Mouse (Mus musculus) cerebellum, adult 2 months (tissue): ENCODE measurements at regions not wholly inside any gene's neighbourhood (a gene's known extent, or its start where the extent isn't known, plus 50 kb on each side); places are given as distances from the start of the nearest gene placed in this dataset.

Experiments
- DNase-seq, 2 experiments: peaks; one replicate each; pipeline ENCODE4 v3.0.0; 2021
- H3K27ac ChIP-seq: fragments of 200-500 bp; 2 replicates; pipeline ENCODE4 v1.5.1; 2012; ENCODE audit warnings: low read length, control low read depth, inconsistent platforms; ENCODE audit not compliant: insufficient read depth
- H3K27me3 ChIP-seq: fragments of 200-500 bp; 2 replicates; pipeline ENCODE4 v1.6.1; 2012; ENCODE audit warnings: inconsistent platforms, mild to moderate bottlenecking, low read length, moderate library complexity; ENCODE audit not compliant: control insufficient read depth, insufficient read depth
- H3K4me1 ChIP-seq: fragments of 200-500 bp; 2 replicates; pipeline ENCODE4 v1.6.1; 2011; ENCODE audit warnings: low read length; ENCODE audit not compliant: control insufficient read depth, insufficient read depth
- H3K4me3 ChIP-seq: fragments of 200-500 bp; replicated peaks from 2 replicates; pipeline ENCODE3; 2011; ENCODE audit warnings: mild to moderate bottlenecking, low read depth, low read length, control low read depth; ENCODE audit not compliant: insufficient read depth
- CTCF ChIP-seq: fragments of 200-500 bp; IDR thresholded peaks from 2 replicates; pipeline ENCODE4 v1.5.1; 2011; ENCODE audit warnings: low read depth, mild to moderate bottlenecking, control low read depth, low read length, moderate library complexity, borderline replicate concordance; ENCODE audit not compliant: insufficient read depth
- POLR2A ChIP-seq: fragments of 200-500 bp; IDR thresholded peaks from 2 replicates; pipeline ENCODE4 v1.6.1; 2011; ENCODE audit warnings: low read length, control low read depth, borderline replicate concordance; ENCODE audit not compliant: insufficient read depth
- WGBS: fragments of 180-500 bp; shearing (Covaris S2); methylation state at CpG from one replicate; pipeline ENCODE4 v1.1.7; 2018; 5-methylcytosine and 5-hydroxymethylcytosine counted together

DNA sequence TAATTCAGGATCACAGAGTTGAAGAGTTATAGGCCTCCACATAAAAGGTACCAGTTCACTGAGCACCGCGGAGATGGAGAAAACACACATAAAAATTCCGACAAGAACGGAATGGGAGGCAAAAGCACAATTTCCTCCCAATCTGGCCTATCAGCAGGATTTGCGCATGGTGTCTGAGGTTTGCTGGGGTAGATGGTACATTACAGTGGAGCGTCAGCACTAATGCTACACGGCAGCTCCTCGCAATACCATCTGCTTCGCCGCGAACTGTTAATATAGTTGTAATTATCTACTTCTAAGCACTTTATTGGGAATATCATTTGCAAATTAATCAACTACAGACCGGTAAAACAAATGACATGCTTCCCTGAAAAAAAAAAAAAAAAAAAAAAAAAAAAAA lies 304.2 kb upstream of the Ppargc1a start:
- Histone ChIP-seq H3K27ac (no peak overlapping the region), H3K4me1 (no peaks in the 10 kb centered on the region), H3K4me3 (no peak overlapping the region), H3K27me3 (no peaks in the 10 kb centered on the region)
- DNase-seq = no peak
- no peak for TF ChIP-seq CTCF
- no peak for TF ChIP-seq POLR2A
- WGBS = 79% methylated on average over 12 of the region's 12 CpGs

DNA sequence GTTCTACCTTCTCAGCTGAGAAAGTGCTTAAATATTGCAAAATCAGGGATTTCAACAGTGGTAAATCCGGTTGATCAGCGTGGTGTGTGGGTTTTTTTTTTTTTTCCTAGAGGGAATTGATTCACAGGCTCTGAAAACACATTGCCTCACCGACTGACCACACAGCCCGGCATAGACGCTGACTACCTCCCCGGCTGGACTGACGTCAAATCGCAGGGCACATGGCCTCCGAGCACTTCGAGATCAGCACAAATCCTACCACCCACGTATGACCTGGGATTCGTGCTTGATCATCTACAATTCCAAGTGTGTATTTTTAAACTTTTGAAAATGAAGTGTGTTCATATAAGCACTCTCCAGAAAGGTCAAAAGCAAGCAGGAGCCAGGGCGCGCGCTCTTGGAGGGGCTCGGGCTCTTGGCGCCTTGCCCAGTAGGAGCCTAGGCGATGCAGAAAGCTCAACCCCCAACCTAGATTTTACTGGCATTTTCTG lies 300.7 kb upstream of the Ppargc1a start:
- no peak for TF ChIP-seq CTCF
- TF ChIP-seq POLR2A = no peak
- H3K27ac ChIP-seq = no peak overlapping the region
- no peaks in the 10 kb centered on the region for H3K27me3 ChIP-seq
- WGBS = 20% methylated on average over 18 of the region's 18 CpGs
- DNase-seq = peak; percentile 19 to 27
- peaks cover 3% of the 10 kb centered on the region; the same call in 1 of the 2 replicates for H3K4me1 ChIP-seq
- peak overlapping the region; percentile 29 for H3K4me3 ChIP-seq

DNA sequence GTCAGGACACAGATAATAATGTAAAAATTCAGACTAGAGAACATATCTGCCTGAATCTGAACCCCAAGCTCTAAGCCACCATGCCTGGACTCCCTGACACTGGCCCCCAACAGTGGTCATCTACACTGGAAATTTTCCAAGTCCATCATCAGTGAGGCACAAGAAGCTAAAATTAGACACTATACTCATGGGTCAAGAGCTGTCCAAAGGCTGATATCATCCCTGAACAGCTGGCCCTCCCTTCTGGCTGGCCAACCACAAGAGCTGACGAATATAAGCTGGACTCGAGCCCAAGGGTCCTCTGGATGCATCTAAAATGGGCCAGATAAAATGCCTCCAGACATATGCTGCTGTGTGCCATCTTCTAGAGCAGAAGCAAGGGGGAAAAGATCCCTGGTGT lies 298.5 kb upstream of the Ppargc1a start:
- no peak overlapping the region for H3K27ac ChIP-seq
- H3K4me1 ChIP-seq = peaks cover 3% of the 10 kb centered on the region; the same call in 1 of the 2 replicates
- no peaks in the 10 kb centered on the region for H3K27me3 ChIP-seq
- TF ChIP-seq CTCF = no peak
- no peak for TF ChIP-seq POLR2A
- 18% methylated on average over 2 of the region's 2 CpGs for WGBS
- H3K4me3 ChIP-seq = no peak overlapping the region
- peak in 1 of 2 experiments; percentile 9 for DNase-seq

DNA sequence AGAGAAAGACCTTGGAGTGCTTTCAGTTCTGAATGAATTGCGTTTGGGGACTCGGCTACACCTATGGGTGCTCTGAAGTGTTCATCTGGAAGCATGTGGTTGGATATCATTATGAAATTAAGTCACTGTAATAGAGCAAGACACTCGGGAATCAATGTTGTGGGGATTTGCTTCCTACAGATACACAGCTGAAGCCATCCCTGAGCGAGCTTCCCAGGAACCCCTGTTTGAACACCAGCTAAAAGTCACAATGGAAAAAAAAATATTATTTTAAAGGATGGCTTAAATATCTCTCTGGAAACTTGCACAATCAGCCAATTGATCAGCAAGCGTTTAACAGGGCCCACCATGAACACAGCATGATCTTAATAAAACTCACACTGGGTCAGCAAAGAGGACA lies 293.0 kb upstream of the Ppargc1a start:
- no peak for TF ChIP-seq POLR2A
- TF ChIP-seq CTCF = no peak
- no peak for DNase-seq
- no peak overlapping the region for H3K27ac ChIP-seq
- no peaks in the 10 kb centered on the region for H3K27me3 ChIP-seq
- H3K4me1 ChIP-seq = no peaks in the 10 kb centered on the region
- no peak overlapping the region for H3K4me3 ChIP-seq
- 74% methylated on average over 5 of the region's 5 CpGs for WGBS

DNA sequence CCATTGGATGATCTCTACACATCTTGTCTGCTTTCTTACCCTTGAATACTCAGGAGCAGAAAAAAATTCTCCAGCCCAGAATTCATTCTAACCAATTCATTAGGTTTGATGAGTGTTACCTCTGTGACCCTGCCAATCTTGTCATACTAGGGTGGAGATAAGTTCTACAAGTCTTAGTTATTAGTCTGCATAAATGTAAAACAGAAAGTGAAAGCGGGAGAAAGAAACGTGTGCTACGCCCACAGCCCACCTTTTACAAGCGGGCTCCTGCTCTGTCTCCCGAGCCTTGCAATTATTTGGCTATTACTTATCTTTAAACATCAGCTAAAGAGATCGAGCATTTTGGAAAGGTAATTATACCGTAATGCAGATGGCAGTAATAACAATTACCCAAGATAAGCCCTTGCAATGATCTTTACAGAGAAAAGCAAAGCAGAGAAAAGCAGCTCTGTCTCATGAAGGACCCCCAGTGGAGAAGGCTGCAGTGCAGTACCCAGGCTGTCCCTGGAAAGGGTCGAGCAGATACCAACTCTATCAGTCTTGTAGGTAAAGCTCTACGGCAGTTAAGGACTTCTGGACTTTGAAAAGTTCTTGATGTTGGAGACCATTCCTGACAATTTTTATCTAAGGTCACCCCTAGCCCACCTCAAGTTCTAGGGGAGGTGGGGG lies 286.1 kb upstream of the Ppargc1a start:
- no peak overlapping the region for H3K4me3 ChIP-seq
- WGBS = 86% methylated on average over 9 of the region's 9 CpGs
- no peak for DNase-seq
- no peaks in the 10 kb centered on the region for H3K27me3 ChIP-seq
- H3K4me1 ChIP-seq = no peaks in the 10 kb centered on the region
- no peak overlapping the region for H3K27ac ChIP-seq
- TF ChIP-seq POLR2A = no peak
- no peak for TF ChIP-seq CTCF

DNA sequence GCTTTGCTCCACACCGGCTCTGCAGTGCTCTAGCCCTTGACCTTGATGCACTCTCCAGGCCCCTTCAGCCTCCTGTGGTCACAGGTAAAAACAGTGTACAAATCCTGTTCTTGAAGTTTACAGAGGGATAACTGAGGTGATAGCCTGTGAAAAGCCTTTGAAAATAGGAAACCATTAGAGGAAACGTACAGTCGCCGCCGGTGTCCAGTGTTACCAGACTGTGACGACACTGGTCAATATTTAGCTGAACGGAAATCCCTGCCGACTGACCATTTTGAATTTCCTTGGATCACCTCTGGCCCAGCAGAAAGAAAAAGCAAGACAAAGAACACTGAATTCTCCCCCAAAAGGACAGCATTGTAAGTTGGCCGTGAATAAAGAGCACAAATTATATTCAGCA lies 282.6 kb upstream of the Ppargc1a start:
- Histone ChIP-seq H3K27me3 (no peaks in the 10 kb centered on the region), H3K4me1 (no peaks in the 10 kb centered on the region), H3K27ac (no peak overlapping the region), H3K4me3 (no peak overlapping the region)
- no peak for DNase-seq
- WGBS = 91% methylated on average over 9 of the region's 9 CpGs
- TF ChIP-seq CTCF = no peak
- no peak for TF ChIP-seq POLR2A

DNA sequence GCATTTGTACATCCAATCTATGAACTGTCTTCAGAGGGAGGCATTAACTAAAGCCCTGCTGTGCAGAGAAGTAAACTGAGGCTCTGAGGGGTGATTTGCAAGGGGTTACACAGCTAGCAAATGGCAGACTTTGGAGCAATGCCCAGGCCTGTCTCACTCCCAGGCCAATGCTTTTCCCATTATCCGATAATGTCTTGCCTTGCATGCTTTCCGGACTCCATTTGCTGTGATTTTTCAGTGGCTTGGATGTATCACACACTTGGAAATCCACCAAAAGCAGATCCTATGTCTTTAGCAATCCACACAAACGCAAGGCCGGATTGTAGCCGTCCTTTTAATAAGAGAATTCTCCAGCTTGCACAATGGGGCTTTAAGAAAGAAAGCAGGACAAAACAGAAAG lies 281.7 kb upstream of the Ppargc1a start:
- no peak overlapping the region for H3K4me3 ChIP-seq
- TF ChIP-seq CTCF = no peak
- TF ChIP-seq POLR2A = no peak
- 65% methylated on average over 5 of the region's 5 CpGs for WGBS
- no peaks in the 10 kb centered on the region for H3K27me3 ChIP-seq
- DNase-seq = no peak
- no peak overlapping the region for H3K27ac ChIP-seq
- H3K4me1 ChIP-seq = no peaks in the 10 kb centered on the region

DNA sequence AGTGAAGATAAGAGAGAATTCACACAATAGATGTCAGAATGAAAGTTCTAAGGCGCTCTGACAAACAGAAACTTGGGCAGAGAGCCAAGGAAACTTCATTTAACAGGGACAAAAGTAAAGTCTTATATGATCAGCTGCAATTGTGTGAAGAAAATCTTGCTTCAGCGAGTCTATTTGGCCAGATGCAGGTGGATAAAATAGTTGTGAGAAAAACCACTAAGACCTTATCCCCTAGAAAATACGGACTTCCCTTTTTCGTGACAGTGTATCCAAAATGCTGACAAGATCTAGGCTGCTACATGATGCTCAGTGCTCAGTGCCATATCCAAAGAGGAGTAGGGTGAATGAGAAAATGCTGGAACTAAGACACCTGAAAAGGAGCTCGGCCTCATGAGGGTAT lies 274.7 kb upstream of the Ppargc1a start:
- H3K27me3 ChIP-seq = no peaks in the 10 kb centered on the region
- H3K27ac ChIP-seq = no peak overlapping the region
- no peak for TF ChIP-seq CTCF
- no peak for DNase-seq
- no peak overlapping the region for H3K4me3 ChIP-seq
- 79% methylated on average over 5 of the region's 5 CpGs for WGBS
- peaks cover 3% of the 10 kb centered on the region; the same call in 1 of the 2 replicates for H3K4me1 ChIP-seq
